Mouse (Mus musculus) limb, embryonic 11.5 days (tissue): ENCODE data around the gene Rnf208. TPM values are rescaled to one million over a fixed set of nuclear protein-coding genes. Genes with fewer than 3 reads are reported as not detected.

Experiments
- ATAC-seq: fragments of 200-750 bp; cut with Nextera tagmentation; 2 replicates; pipeline ENCODE4 v1.8.0; 2017; ENCODE audit warnings: low read depth; ENCODE audit not compliant: insufficient number of reproducible peaks, low FRiP score, low TSS enrichment
- DNase-seq: peaks from one replicate; pipeline ENCODE4 v3.0.0-alpha.2; 2015; ENCODE audit warnings: low spot score
- H3K27ac ChIP-seq: fragments of 300-500 bp; sonication (generic); replicated peaks from 2 replicates; pipeline ENCODE4 v1.5.1; 2014; ENCODE audit warnings: low read depth, mild to moderate bottlenecking, low read length
- H3K27me3 ChIP-seq: fragments of 300-500 bp; sonication (generic); 2 replicates; pipeline ENCODE4 v1.6.1; 2014; ENCODE audit warnings: mild to moderate bottlenecking, low read length, mixed read lengths; ENCODE audit not compliant: control insufficient read depth, insufficient read depth
- H3K36me3 ChIP-seq: fragments of 300-500 bp; sonication (generic); 2 replicates; pipeline ENCODE4 v1.6.1; 2014; ENCODE audit warnings: mild to moderate bottlenecking, low read length, moderate library complexity, mixed read lengths; ENCODE audit not compliant: control insufficient read depth, insufficient read depth
- H3K4me1 ChIP-seq: fragments of 300-500 bp; sonication (generic); 2 replicates; pipeline ENCODE4 v1.6.1; 2014; ENCODE audit warnings: low read length, mixed read lengths; ENCODE audit not compliant: control insufficient read depth, insufficient read depth
- H3K4me2 ChIP-seq: fragments of 300-500 bp; sonication (generic); 2 replicates; pipeline ENCODE4 v1.6.1; 2014; ENCODE audit warnings: low read depth, mild to moderate bottlenecking, moderate library complexity; ENCODE audit not compliant: severe bottlenecking
- H3K4me3 ChIP-seq: fragments of 300-500 bp; sonication (generic); 2 replicates; pipeline ENCODE4 v1.5.1; 2014; ENCODE audit warnings: low read depth, low read length
- H3K9ac ChIP-seq: fragments of 300-500 bp; sonication (generic); 2 replicates; pipeline ENCODE4 v1.6.1; 2014; ENCODE audit warnings: mild to moderate bottlenecking, low read length
- H3K9me3 ChIP-seq: fragments of 300-500 bp; sonication (generic); 2 replicates; pipeline ENCODE4 v1.6.1; 2016; ENCODE audit warnings: low read length; ENCODE audit not compliant: control insufficient read depth
- WGBS: fragments of 180-500 bp; shearing (Covaris S2); extraction: QIAGEN DNeasy Blood & Tissue Kit; methylation state at CpG from one replicate; pipeline ENCODE4 v1.1.7; 2014; 5-methylcytosine and 5-hydroxymethylcytosine counted together
- polyA plus RNA-seq: library from polyadenylated mRNA; unstranded; fragments of >200 nt; fragmentation: Nextera tagmentation; extraction: Ambion mirVana; gene quantifications from 2 replicates; pipeline ENCODE4 v1.2.1, GENCODE M21; 2014

Rnf208 gene
- polyA plus RNA-seq, 1 experiment from 2014 or later: 8.8 TPM

DNA sequence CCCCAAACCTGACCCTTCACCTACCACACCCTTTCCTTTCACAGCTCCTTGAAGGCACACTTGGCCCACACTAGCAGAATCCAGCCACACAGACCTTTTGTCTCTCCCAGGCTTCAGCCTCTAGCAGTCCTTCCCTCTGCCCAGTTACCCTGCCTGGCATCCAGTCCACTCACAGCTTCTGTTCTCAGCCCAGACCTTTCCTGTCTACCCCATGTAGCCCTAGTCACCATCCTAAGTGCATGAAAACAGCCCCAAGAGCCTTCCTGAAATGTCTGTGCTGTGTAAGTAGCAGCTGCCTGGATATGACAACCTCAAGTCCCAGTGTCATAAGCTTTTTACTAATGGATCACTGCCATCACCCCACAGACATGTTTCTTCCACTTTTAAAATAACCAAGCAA lies 44.1 kb upstream of the Rnf208 start:
- DNase-seq: no peak
- Histone ChIP-seq H3K9me3 (no peaks in the 10 kb centered on the region), H3K36me3 (peaks cover 24% of the 10 kb centered on the region), H3K9ac (no peak overlapping the region), H3K4me3 (no peak overlapping the region), H3K4me2 (no peak overlapping the region), H3K4me1 (peaks cover 8% of the 10 kb centered on the region; the same call in 1 of the 2 replicates), H3K27ac (no peak overlapping the region), H3K27me3 (peaks cover 22% of the 10 kb centered on the region)
- ATAC-seq: no peak

DNA sequence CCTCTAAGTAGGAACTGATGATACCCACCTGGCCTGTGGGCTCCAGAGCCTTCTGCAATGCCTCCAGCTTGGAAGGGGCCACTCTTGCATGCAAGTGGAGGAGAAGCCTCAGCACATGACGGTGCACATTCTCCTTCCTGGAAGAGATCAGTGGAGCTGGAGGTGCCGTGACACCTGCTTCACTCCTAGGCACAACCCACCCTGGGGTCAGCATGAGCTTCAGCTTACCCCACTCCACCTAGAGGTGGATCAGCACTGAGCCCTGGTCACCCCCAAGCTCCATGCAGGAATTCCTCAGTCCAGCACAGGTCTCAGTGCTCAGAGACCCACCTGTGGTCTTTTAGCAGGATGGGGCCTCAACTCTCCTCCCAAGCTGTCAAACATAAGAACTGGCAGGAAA lies 41.4 kb upstream of the Rnf208 start:
- Histone ChIP-seq H3K4me1 (peaks cover 5% of the 10 kb centered on the region; the same call in 1 of the 2 replicates), H3K9ac (no peak overlapping the region), H3K9me3 (no peaks in the 10 kb centered on the region), H3K4me3 (no peak overlapping the region), H3K4me2 (no peak overlapping the region), H3K27me3 (peaks cover 8% of the 10 kb centered on the region), H3K36me3 (peaks cover 36% of the 10 kb centered on the region), H3K27ac (no peak overlapping the region)
- 91% methylated on average over 2 of the region's 2 CpGs for WGBS
- ATAC-seq (no peak), DNase-seq (no peak)

DNA sequence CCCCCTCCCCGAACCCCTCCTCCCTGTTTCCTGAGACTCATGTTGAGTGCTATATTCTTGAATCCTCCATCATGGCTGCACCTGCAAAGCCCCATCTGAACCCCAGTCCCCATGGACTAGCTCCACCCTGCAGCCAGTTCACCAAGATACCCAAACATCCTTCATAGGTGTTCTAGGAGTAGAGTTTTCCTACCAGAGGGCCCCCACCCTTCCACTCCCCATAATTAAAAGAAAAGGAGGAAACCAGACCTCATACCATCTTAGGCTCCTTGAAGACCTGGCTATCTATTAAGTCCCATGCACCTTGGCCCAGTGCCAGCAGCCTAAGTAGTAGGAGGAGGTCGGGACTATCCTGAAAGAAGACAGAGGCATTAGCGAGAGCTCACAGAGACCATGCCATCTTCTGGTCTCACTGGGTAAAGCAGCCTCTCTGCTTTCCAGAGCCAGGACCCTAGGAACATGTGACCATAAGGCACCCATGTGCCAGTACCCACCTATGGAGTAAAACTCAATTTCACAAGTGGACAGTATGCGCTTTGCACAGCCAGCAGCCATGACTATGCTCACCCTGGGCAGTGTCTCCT lies 38.3 kb upstream of the Rnf208 start:
- DNase-seq (no peak), ATAC-seq (no peak)
- Histone ChIP-seq H3K9me3 (no peaks in the 10 kb centered on the region), H3K4me1 (no peaks in the 10 kb centered on the region), H3K36me3 (peaks cover 45% of the 10 kb centered on the region), H3K27me3 (no peaks in the 10 kb centered on the region), H3K4me2 (no peak overlapping the region), H3K4me3 (no peak overlapping the region), H3K9ac (no peak overlapping the region), H3K27ac (no peak overlapping the region)
- whole genome bisulfite sequencing: 77% methylated on average over 4 of the region's 4 CpGs

DNA sequence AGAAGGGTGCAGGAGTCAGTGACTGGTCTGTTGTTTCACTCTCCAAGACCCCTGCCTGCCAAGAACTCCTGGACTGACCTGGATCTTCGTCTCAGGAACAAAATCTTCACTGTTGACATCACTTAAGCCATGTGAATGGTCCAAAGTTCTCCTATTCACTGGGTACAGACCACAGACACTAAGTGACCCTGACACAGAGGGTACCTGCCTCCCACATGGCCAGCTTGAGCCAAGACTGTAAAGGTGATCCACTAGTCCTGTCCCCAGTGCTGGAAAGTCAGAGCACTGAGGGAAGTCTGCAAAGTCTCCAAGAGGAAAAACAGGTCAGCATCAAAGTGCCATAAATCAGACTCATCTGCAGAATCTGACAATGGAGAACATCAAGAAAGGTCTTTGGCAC lies 34.5 kb upstream of the Rnf208 start:
- H3K9ac ChIP-seq: no peak overlapping the region
- H3K36me3 ChIP-seq: peaks cover 27% of the 10 kb centered on the region
- DNase-seq (no peak), ATAC-seq (no peak)
- H3K4me2 ChIP-seq: no peak overlapping the region
- no peaks in the 10 kb centered on the region for H3K27me3 ChIP-seq
- no peak overlapping the region for H3K27ac ChIP-seq
- H3K4me3 ChIP-seq: no peak overlapping the region
- no peaks in the 10 kb centered on the region for H3K9me3 ChIP-seq
- 75% methylated on average over 1 of the region's 1 CpGs for WGBS
- H3K4me1 ChIP-seq: peaks cover 10% of the 10 kb centered on the region

DNA sequence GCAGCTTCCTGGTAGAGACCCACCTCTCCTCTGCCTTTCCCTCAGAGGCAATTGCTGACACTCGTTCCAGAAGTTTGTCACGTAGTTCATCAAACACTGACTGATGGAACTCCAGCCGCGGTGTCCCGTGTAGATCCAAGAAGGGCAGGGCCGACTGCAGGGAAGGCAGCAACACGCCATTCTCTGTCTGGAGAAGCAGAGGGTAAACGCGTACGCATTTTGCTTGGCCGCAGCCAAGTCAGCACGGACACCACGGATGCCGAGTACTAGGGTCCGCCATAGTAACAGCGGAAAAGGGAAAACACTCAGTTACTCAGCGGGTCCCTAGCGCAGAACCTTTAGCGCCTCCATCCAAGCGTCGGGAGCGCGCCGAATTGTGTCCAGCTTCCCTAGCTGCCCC lies 31.4 kb upstream of the Rnf208 start:
- Histone ChIP-seq H3K9me3 (no peaks in the 10 kb centered on the region), H3K4me3 (peak overlapping the region; percentile 91), H3K9ac (peak overlapping the region; percentile 85), H3K27ac (peak overlapping the region; percentile 83), H3K36me3 (peaks cover 10% of the 10 kb centered on the region), H3K27me3 (no peaks in the 10 kb centered on the region), H3K4me2 (peak overlapping the region; percentile 92), H3K4me1 (peaks cover 10% of the 10 kb centered on the region)
- under 1% methylated on average over 24 of the region's 24 CpGs for WGBS
- ATAC-seq (no peak; the same call in 1 of the 2 replicates), DNase-seq (no peak)

DNA sequence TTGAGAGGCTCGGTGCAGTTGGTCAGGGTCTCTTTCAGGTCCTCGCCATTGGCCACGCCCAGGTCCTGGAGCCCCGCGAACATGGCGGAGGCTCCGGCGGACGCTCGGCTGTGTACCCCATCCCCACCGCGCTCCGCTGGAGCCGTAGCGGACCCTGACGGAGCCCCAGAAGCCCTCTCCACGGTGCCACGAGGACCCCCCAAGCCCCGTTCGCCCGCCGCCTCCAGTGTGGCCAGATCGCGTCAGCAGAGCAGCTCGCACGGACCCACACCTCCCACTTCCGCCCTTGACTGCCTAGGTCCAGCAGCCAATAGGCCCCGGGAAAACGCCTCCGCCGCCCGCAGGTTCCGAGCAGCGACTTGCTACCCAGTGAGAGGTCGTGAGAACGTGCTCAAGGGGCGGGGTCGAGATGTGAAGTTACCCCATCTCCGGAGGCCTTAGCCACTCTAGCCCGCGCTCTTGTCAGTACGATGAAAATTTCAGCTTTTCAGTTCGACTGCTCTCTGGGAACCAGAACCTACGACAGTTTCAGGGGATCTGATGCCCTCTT lies 30.9 kb upstream of the Rnf208 start, which contains the start of gene Nelfb:
Gene Nelfb, minus strand, starts transcription at position 369 of the 550 bp plus-strand sequence.
- Histone ChIP-seq H3K4me3 (peak within 1 kb of the TSS; percentile 91), H3K27me3 (no peaks in the 10 kb centered on the region), H3K9ac (peak within 1 kb of the TSS; percentile 85), H3K27ac (peak within 1 kb of the TSS; percentile 83), H3K4me2 (peak within 1 kb of the TSS; percentile 92), H3K36me3 (peaks cover 7% of the 10 kb centered on the region; the same call in 1 of the 2 replicates), H3K9me3 (no peaks in the 10 kb centered on the region), H3K4me1 (peaks cover 10% of the 10 kb centered on the region)
- ATAC-seq (peak; percentile 92), DNase-seq (peak; percentile 95)
- WGBS: under 1% methylated on average over 44 of the region's 44 CpGs

DNA sequence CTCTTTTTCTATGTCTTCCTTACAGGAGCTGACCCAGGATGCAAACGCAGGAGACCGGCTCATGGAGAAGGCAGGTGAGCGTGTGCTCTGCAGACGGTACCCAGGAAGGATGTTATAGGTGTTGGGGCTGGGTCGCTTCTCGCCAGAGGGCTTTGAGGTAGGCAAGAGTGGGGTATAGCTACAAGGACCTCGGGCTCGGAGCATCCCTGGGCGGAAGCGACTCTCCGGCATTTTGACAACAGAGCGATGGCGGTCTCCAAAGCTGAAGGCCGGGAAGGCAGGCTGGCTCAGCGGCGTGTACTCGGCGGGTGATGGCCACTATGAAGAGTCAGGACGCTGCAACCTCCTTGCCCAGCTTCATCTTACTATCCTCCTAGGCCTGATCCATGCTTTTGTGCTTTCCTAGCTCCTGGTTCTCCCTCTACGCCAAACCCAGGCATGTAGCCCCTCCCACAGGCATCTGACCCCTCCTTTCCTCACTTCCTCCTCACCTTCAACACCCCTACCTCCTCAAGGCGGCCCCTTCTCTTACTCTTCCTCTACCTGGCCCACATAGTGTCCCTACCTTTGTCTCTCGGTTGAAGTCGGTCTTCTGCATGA lies 28.7 kb upstream of the Rnf208 start:
- 65% methylated on average over 23 of the region's 23 CpGs for WGBS

DNA sequence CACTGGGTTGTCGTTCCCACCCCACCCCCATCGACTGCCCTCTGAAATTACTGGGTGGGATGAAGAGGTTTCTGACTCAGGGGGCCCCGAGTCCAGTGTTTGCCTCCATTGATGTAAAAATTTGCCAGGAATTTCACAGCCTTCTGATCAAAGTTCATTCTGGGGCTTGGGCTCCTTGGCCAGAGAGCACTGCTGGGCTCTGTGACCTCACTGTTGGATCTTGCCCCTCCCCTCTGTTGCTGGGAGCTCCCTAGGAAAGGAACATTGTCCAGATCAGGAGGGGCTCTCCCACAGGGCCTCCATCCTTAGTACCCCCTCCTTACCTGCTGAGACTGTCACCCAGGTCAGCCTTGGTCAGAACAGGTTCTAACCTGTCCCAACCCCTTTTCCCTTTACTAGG lies 27.6 kb upstream of the Rnf208 start, which contains the start of gene Stpg3:
Gene Stpg3, minus strand, starts transcription at position 194 of the 400 bp plus-strand sequence.
- no peaks in the 10 kb centered on the region for H3K36me3 ChIP-seq
- ATAC-seq: no peak
- DNase-seq: no peak
- no peak within 1 kb of the TSS for H3K4me3 ChIP-seq
- H3K27me3 ChIP-seq: no peaks in the 10 kb centered on the region
- 82% methylated on average over 3 of the region's 3 CpGs for WGBS
- no peaks in the 10 kb centered on the region for H3K9me3 ChIP-seq
- no peak within 1 kb of the TSS for H3K4me2 ChIP-seq
- peaks cover 10% of the 10 kb centered on the region for H3K4me1 ChIP-seq
- no peak within 1 kb of the TSS for H3K9ac ChIP-seq
- H3K27ac ChIP-seq: no peak within 1 kb of the TSS

More for the DNA sequence above, 28.7 kb upstream of the Rnf208 start:
- Histone ChIP-seq H3K4me2 (no peak overlapping the region), H3K4me3 (no peak overlapping the region), H3K9ac (no peak overlapping the region), H3K27ac (no peak overlapping the region), H3K4me1 (peaks cover 10% of the 10 kb centered on the region), H3K27me3 (no peaks in the 10 kb centered on the region), H3K9me3 (no peaks in the 10 kb centered on the region), H3K36me3 (0 out of 2 replicates have a peak, but pooled peaks cover 2% of the 10 kb centered on the region)
- ATAC-seq: no peak
- DNase-seq: no peak
